Mouse (Mus musculus): ENCODE measurements around the gene Mapk1ip1l. TPM values are rescaled to one million over a fixed set of nuclear protein-coding genes. Genes with fewer than 3 reads are reported as not detected.

Mapk1ip1l gene
- polyA plus RNA-seq, 1 experiment from 2014 or later, result 53.8 TPM

DNA sequence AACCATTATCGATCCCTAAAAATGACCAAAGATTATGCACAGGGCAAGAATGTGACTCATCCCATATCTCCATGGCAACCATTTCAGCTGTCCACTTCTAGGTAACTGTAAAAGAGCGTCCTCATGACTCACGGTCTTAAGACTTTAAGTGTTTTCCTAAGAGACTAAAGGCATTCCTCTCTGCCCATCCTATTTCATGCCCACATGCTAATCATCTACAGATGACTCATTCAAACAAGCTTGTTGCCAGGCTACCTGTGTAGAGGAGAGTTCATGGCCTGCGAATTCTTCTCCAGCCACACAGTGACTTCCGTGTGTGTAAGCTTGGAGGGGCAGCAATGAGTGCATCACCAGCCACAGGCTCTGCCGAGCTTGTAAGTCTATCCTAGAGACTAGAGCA, 73.6 kb downstream of the Mapk1ip1l start:
- Histone ChIP-seq H3K4me3 (ENCODE audit: control insufficient read depth in 1 of 2, insufficient read depth in 1 of 2, low read depth in 1 of 2, low read length in 2 of 2) (no peak overlapping the region), H3K9ac (ENCODE audit: low read length) (no peak overlapping the region), H3K27ac (replicated peaks in 1 of 2; ENCODE audit: control insufficient read depth in 1 of 2, insufficient read depth in 1 of 2, low read depth in 2 of 2, low read length in 2 of 2) (no peak overlapping the region), H3K36me3 (ENCODE audit: control insufficient read depth, insufficient read depth, low read length) (no peaks in the 10 kb centered on the region), H3K27me3 (ENCODE audit: control insufficient read depth, insufficient read depth, low read length) (peaks cover 24% of the 10 kb centered on the region), H3K4me1 (ENCODE audit: control insufficient read depth in 2 of 2, insufficient read depth in 2 of 2, low read length in 2 of 2) (peaks cover 10 to 12% of the 10 kb centered on the region in 2 experiments; a peak in 3 of 4 replicates), H3K4me2 (ENCODE audit: low read length) (no peak overlapping the region), H3K9me3 (ENCODE audit: control insufficient read depth, low read length) (no peaks in the 10 kb centered on the region)
- ATAC-seq (ENCODE audit: insufficient number of reproducible peaks, insufficient read depth, low FRiP score, low read depth), result no peak
- WGBS, result 58% methylated on average over 6 of the region's 6 CpGs

Other genes with a start within 250 kb of the Mapk1ip1l start
- 5.7 and 6.6 TPM in 2 replicates for gene Gch1, start 108.9 kb upstream of the Mapk1ip1l start, polyA plus RNA-seq (2014; fragmentation: Nextera tagmentation; extraction: Ambion mirVana)
- 13.5 and 15.2 TPM in 2 replicates for gene Wdhd1, start 21.4 kb upstream of the Mapk1ip1l start, polyA plus RNA-seq (2014; fragmentation: Nextera tagmentation; extraction: Ambion mirVana)
- 2.9 and 3.4 TPM in 2 replicates for gene Socs4, start 21.3 kb upstream of the Mapk1ip1l start, polyA plus RNA-seq (2014; fragmentation: Nextera tagmentation; extraction: Ambion mirVana)
- 6.4 and 17.5 TPM in 2 replicates for gene Lgals3, start 69.5 kb downstream of the Mapk1ip1l start, polyA plus RNA-seq (2014; fragmentation: Nextera tagmentation; extraction: Ambion mirVana)
- gene Dlgap5, start 120.1 kb downstream of the Mapk1ip1l start, polyA plus RNA-seq (2014; fragmentation: Nextera tagmentation; extraction: Ambion mirVana), result 28.6 and 35.7 TPM in 2 replicates
- 16.4 and 17.8 TPM in 2 replicates for gene Fbxo34, start 152.2 kb downstream of the Mapk1ip1l start, polyA plus RNA-seq (2014; fragmentation: Nextera tagmentation; extraction: Ambion mirVana)

All from heart, embryonic 14.5 days (tissue).